Mouse (Mus musculus) B cell, adult 2 months (primary cell): ENCODE measurements at regions not wholly inside any gene's neighbourhood (a gene's known extent, or its start where the extent isn't known, plus 50 kb on each side); places are given as distances from the start of the nearest gene placed in this dataset.

ENCODE experiments used
- DNase-seq, 2 experiments: peaks; one replicate each; pipeline ENCODE4 v3.0.0; 2022

DNA sequence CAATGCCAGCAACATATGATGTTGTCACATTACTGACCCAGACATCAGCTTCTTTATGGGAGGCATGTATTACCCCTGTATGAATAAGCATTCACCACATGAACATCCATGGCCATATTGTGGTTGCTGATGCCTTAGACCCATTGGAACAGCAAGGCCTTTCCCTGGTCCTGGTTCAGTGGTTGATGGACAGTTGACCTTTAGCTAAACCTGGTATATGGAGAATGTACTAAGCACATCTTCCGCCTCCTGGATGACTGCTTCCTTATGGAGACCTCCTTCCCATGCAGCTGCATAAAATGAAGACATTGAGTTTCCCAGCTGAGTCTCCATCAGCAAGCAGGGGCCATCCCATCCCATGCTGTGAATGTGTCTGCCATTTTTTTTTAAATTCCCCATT is 61.9 kb upstream of the Cwc22 start:
- DNase-seq = no peak

DNA sequence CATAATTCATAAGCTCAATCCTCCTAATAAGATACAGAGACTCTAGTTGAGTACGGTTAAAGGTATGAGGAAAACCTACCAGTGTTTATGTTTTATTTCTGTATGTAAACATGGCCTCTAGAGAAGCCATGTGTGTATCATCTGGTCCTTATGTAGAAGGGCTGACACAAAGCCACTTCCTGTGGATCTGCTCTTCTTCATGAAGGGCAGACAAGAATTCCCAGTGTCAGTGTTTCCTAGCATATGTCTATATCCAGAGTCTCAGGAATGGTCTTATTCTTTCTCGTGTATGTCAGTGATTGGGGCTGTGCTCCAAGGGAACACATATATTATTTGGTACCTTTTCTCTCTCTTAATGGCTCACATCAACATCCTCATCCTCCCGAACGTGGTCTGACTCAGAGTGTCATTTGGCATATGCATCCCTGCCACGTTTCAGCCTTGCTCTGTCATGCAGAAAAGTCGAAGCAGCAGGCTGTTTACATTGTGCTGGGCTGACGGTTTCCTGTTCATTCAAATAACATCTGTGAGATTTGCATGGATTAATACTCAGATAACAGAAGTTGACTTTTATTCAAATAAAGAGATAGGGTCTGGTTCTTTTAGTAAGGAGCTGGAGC is 59.3 kb upstream of the Cwc22 start:
- no peak for DNase-seq

DNA sequence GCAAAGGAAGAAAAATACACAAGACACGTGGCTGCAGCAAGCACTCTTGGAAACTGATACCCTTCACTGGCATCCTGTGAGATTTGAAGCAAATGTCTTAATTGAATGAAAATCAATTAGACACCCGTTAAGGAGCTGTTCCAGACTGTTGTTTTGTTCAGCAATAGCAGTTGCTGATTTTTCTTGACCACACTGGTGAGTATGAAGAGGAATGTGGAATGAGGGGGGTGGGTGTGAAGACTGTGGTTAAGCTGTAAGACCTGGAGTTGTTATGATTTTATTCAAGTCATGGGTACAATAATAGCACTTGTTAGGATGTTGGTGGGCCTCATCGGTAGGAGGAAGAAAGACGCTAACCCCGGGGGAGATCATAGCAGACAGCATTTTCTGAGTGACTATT is 58.3 kb upstream of the Cwc22 start:
- no peak for DNase-seq
